Mouse (Mus musculus) brain, embryonic 18.5 days (tissue): ENCODE results near the gene Adam11.

Experiments used
- DNase-seq: peaks from one replicate; pipeline ENCODE4 v3.0.0-alpha.2; 2012; ENCODE audit warnings: low read depth, low spot score

The Adam11 gene

GRCm38 (mm10) chr11:102826476-102826875, 65.2 kb downstream of the Adam11 start:
- no peak for DNase-seq

- no peak for DNase-seq
Observed at GRCm38 (mm10) chr11:102827097-102827496, 65.9 kb downstream of the Adam11 start.
